Mouse (Mus musculus) heart, embryonic 16.5 days (tissue): ENCODE measurements around the gene Maml2. TPM values are rescaled to one million over a fixed set of nuclear protein-coding genes. Genes with fewer than 3 reads are reported as not detected.

Source experiments
- ATAC-seq: fragments of 200-750 bp; cut with Nextera tagmentation; replicated peaks from 2 replicates; pipeline ENCODE4 v1.8.0; 2017; ENCODE audit warnings: moderate number of reproducible peaks; ENCODE audit not compliant: insufficient read depth, low FRiP score; ENCODE audit errors: extremely low read depth
- H3K27ac ChIP-seq: fragments of 300-500 bp; sonication (generic); 2 replicates; pipeline ENCODE4 v1.5.1; 2014; ENCODE audit warnings: mild to moderate bottlenecking, low read length, control low read depth, moderate library complexity
- H3K27me3 ChIP-seq: fragments of 300-500 bp; sonication (generic); 2 replicates; pipeline ENCODE4 v1.6.1; 2014; ENCODE audit warnings: low read length, mixed read lengths; ENCODE audit not compliant: control insufficient read depth, insufficient read depth
- H3K36me3 ChIP-seq: fragments of 300-500 bp; sonication (generic); 2 replicates; pipeline ENCODE4 v1.6.1; 2014; ENCODE audit not compliant: control insufficient read depth, insufficient read depth
- H3K4me1 ChIP-seq: fragments of 300-500 bp; sonication (generic); 2 replicates; pipeline ENCODE4 v1.6.1; 2014; ENCODE audit warnings: low read length, mixed read lengths; ENCODE audit not compliant: control insufficient read depth, insufficient read depth
- H3K4me2 ChIP-seq: fragments of 300-500 bp; sonication (generic); 2 replicates; pipeline ENCODE4 v1.6.1; 2014; ENCODE audit warnings: low read depth, mild to moderate bottlenecking, control low read depth, low read length
- H3K4me3 ChIP-seq: fragments of 300-500 bp; sonication (generic); 2 replicates; pipeline ENCODE4 v1.5.1; 2014; ENCODE audit warnings: mild to moderate bottlenecking, control low read depth, low read length
- H3K9ac ChIP-seq: fragments of 300-500 bp; sonication (generic); 2 replicates; pipeline ENCODE4 v1.6.1; 2014; ENCODE audit warnings: low read length, control low read depth
- H3K9me3 ChIP-seq: fragments of 300-500 bp; sonication (generic); replicated peaks from 2 replicates; pipeline ENCODE4 v1.6.1; 2016; ENCODE audit warnings: low read length; ENCODE audit not compliant: control insufficient read depth
- WGBS: fragments of 180-500 bp; shearing (Covaris S2); extraction: QIAGEN DNeasy Blood & Tissue Kit; methylation state at CpG from one replicate; pipeline ENCODE4 v1.1.7; 2014; 5-methylcytosine and 5-hydroxymethylcytosine counted together
- polyA plus RNA-seq: library from polyadenylated mRNA; unstranded; fragments of >200 nt; fragmentation: Nextera tagmentation; extraction: Ambion mirVana; gene quantifications from 2 replicates; pipeline ENCODE4 v1.2.1, GENCODE M21; 2015

Gene Maml2
- polyA plus RNA-seq, 1 experiment from 2014 or later, result 9.0 TPM

- 41% methylated on average over 9 of the region's 9 CpGs for WGBS
- Histone ChIP-seq H3K27me3 (no peaks in the 10 kb centered on the region), H3K9me3 (no peaks in the 10 kb centered on the region), H3K4me2 (peak overlapping the region; percentile 1; the same call in 1 of the 2 replicates), H3K4me3 (no peak overlapping the region), H3K27ac (peak overlapping the region; percentile 75), H3K36me3 (no peaks in the 10 kb centered on the region), H3K9ac (no peak overlapping the region), H3K4me1 (peaks cover 19% of the 10 kb centered on the region)
- peak; percentile 83 for ATAC-seq
Measured at GRCm38 (mm10) chr9:13587085-13587933, 289.6 kb downstream of the Maml2 start.

DNA sequence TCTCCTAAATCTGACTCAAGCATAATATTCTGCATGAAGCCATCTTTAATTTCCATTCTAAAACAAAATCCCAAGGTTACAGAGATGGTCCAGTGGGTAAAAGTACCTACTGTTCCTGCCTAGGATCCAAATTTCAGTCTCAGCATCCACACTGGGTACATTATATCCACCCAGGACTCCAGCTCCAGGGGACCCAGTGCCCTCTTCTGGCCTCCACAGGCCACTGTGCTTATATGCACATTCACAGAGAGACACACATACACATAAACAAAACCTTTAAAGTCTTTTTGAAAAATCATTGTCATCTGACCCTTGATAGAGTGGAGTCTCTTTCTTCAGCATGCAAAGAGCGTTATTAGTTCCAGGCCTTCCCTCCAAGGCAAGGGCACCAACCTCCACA lies 291.0 kb downstream of the Maml2 start:
- Histone ChIP-seq H3K27ac (no peak overlapping the region), H3K9me3 (no peaks in the 10 kb centered on the region), H3K4me3 (no peak overlapping the region), H3K27me3 (no peaks in the 10 kb centered on the region), H3K4me2 (no peak overlapping the region), H3K4me1 (peaks cover 18% of the 10 kb centered on the region), H3K9ac (no peak overlapping the region), H3K36me3 (no peaks in the 10 kb centered on the region)
- ATAC-seq, result no peak
- 100% methylated on average over 1 of the region's 1 CpGs for WGBS

- H3K27me3 ChIP-seq, result no peaks in the 10 kb centered on the region
- H3K4me3 ChIP-seq, result no peak overlapping the region
- WGBS, result 88% methylated on average over 10 of the region's 10 CpGs
- no peaks in the 10 kb centered on the region for H3K4me1 ChIP-seq
- no peak overlapping the region for H3K27ac ChIP-seq
- no peak overlapping the region for H3K4me2 ChIP-seq
- no peak overlapping the region for H3K9ac ChIP-seq
- H3K36me3 ChIP-seq, result no peaks in the 10 kb centered on the region
- ATAC-seq, result no peak
- H3K9me3 ChIP-seq, result no peaks in the 10 kb centered on the region
Measured at GRCm38 (mm10) chr9:13592701-13593100, 294.9 kb downstream of the Maml2 start.

GRCm38 (mm10) chr9:13597736-13598135 lies 300.0 kb downstream of the Maml2 start:
- H3K36me3 ChIP-seq, result no peaks in the 10 kb centered on the region
- no peak overlapping the region for H3K27ac ChIP-seq
- WGBS, result 73% methylated on average over 6 of the region's 6 CpGs
- no peak overlapping the region for H3K4me2 ChIP-seq
- H3K9ac ChIP-seq, result no peak overlapping the region
- ATAC-seq, result no peak
- no peaks in the 10 kb centered on the region for H3K27me3 ChIP-seq
- H3K4me3 ChIP-seq, result no peak overlapping the region
- no peaks in the 10 kb centered on the region for H3K9me3 ChIP-seq
- H3K4me1 ChIP-seq, result no peaks in the 10 kb centered on the region

- Histone ChIP-seq H3K4me2 (no peak overlapping the region), H3K9ac (no peak overlapping the region), H3K4me3 (no peak overlapping the region), H3K36me3 (no peaks in the 10 kb centered on the region), H3K4me1 (no peaks in the 10 kb centered on the region), H3K27ac (no peak overlapping the region), H3K9me3 (no peaks in the 10 kb centered on the region), H3K27me3 (no peaks in the 10 kb centered on the region)
- no peak for ATAC-seq
- WGBS, result 63% methylated on average over 4 of the region's 4 CpGs
Measured at GRCm38 (mm10) chr9:13598596-13599333, 301.0 kb downstream of the Maml2 start.

- Histone ChIP-seq H3K9me3 (no peaks in the 10 kb centered on the region), H3K4me3 (no peak overlapping the region), H3K27me3 (no peaks in the 10 kb centered on the region), H3K36me3 (no peaks in the 10 kb centered on the region), H3K4me1 (no peaks in the 10 kb centered on the region), H3K27ac (no peak overlapping the region), H3K4me2 (no peak overlapping the region), H3K9ac (no peak overlapping the region)
- ATAC-seq, result no peak
- WGBS, result 54% methylated on average over 3 of the region's 3 CpGs
Measured at GRCm38 (mm10) chr9:13599334-13599614, 301.5 kb downstream of the Maml2 start.

DNA sequence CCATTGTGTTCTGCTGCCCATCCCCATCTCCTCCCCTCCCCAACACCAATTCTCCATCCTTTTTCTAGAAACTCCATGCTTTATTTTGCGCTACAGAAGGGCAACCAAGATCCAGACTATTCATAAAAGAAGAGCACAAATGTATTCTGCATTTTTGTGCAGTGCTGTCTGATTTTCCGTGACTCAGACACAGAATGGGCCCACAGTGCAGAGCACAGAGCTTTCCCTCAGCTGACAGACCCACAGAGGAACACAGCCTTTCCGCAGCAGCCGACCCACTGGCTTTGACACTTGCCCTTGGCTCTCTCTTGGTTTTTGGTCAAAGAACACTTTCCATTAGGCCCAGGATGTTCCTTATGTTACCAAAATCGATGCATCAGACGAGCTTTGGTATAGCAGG lies 302.0 kb downstream of the Maml2 start:
- ATAC-seq, result no peak
- 90% methylated on average over 6 of the region's 6 CpGs for WGBS
- no peak overlapping the region for H3K9ac ChIP-seq

GRCm38 (mm10) chr9:13601729-13602128 lies 304.0 kb downstream of the Maml2 start:
- no peak for ATAC-seq
- Histone ChIP-seq H3K9me3 (no peaks in the 10 kb centered on the region), H3K27me3 (no peaks in the 10 kb centered on the region), H3K36me3 (no peaks in the 10 kb centered on the region), H3K27ac (no peak overlapping the region), H3K4me2 (no peak overlapping the region), H3K4me1 (no peaks in the 10 kb centered on the region), H3K4me3 (no peak overlapping the region), H3K9ac (no peak overlapping the region)
- WGBS, result 70% methylated on average over 3 of the region's 3 CpGs

More for the DNA sequence above, 302.0 kb downstream of the Maml2 start:
- H3K9me3 ChIP-seq, result no peaks in the 10 kb centered on the region
- H3K4me1 ChIP-seq, result no peaks in the 10 kb centered on the region
- no peaks in the 10 kb centered on the region for H3K27me3 ChIP-seq
- no peak overlapping the region for H3K27ac ChIP-seq
- H3K36me3 ChIP-seq, result no peaks in the 10 kb centered on the region
- H3K4me3 ChIP-seq, result no peak overlapping the region
- no peak overlapping the region for H3K4me2 ChIP-seq

- Histone ChIP-seq H3K9me3 (no peaks in the 10 kb centered on the region), H3K27ac (no peak overlapping the region), H3K9ac (no peak overlapping the region), H3K36me3 (no peaks in the 10 kb centered on the region), H3K4me3 (no peak overlapping the region), H3K4me2 (no peak overlapping the region), H3K27me3 (no peaks in the 10 kb centered on the region), H3K4me1 (peaks cover 4% of the 10 kb centered on the region; the same call in 1 of the 2 replicates)
- WGBS, result 77% methylated on average over 8 of the region's 8 CpGs
- ATAC-seq, result no peak
Measured at GRCm38 (mm10) chr9:13603533-13604143, 305.9 kb downstream of the Maml2 start.
